Mouse (Mus musculus) testis, adult 2 months (tissue): ENCODE results near the gene Igsf11. TPM values are rescaled to one million over a fixed set of nuclear protein-coding genes. Genes with fewer than 3 reads are reported as not detected.
"Not testable (repeated sequence)": the region's sequence is repeated elsewhere in the genome, so short reads cannot be mapped to it uniquely, and the experiment has no call there.

Experiments
- H3K27ac ChIP-seq: fragments of 200-500 bp; 2 replicates; pipeline ENCODE4 v1.5.1; 2012; ENCODE audit warnings: low read depth, low read length; ENCODE audit not compliant: control insufficient read depth, insufficient read depth
- H3K27me3 ChIP-seq: fragments of 200-500 bp; 2 replicates; pipeline ENCODE4 v1.6.1; 2012; ENCODE audit warnings: mild to moderate bottlenecking, low read length, moderate library complexity; ENCODE audit not compliant: control insufficient read depth, insufficient read depth
- H3K36me3 ChIP-seq: fragments of 200-500 bp; 2 replicates; pipeline ENCODE4 v1.6.1; 2012; ENCODE audit warnings: mild to moderate bottlenecking, low read length; ENCODE audit not compliant: control insufficient read depth, insufficient read depth
- H3K4me1 ChIP-seq: fragments of 200-500 bp; 2 replicates; pipeline ENCODE4 v1.6.1; 2012; ENCODE audit warnings: low read length; ENCODE audit not compliant: control insufficient read depth, insufficient read depth
- H3K4me3 ChIP-seq: fragments of 200-500 bp; 2 replicates; pipeline ENCODE4 v1.5.1; 2012; ENCODE audit warnings: low read depth, mild to moderate bottlenecking, low read length, moderate library complexity, mixed read lengths; ENCODE audit not compliant: control insufficient read depth
- CTCF ChIP-seq: fragments of 200-500 bp; IDR thresholded peaks from 2 replicates; pipeline ENCODE4 v1.5.1; 2012; ENCODE audit warnings: low read depth, mild to moderate bottlenecking, inconsistent platforms, low read length, moderate library complexity; ENCODE audit not compliant: control insufficient read depth, insufficient read depth, insufficient replicate concordance
- POLR2A ChIP-seq: fragments of 200-500 bp; IDR thresholded peaks from 2 replicates; pipeline ENCODE4 v1.6.1; 2012; ENCODE audit warnings: low read depth, mild to moderate bottlenecking, inconsistent platforms, low read length, moderate library complexity; ENCODE audit not compliant: control insufficient read depth
- polyA plus RNA-seq: library from polyadenylated mRNA; depleted of rRNA; stranded (reverse); fragments of >200 nt; gene quantifications from 2 replicates; pipeline ENCODE4 v1.2.3, GENCODE M21; 2012

Igsf11 gene
- polyA plus RNA-seq, 1 experiment = 95.5 TPM

GRCm38 (mm10) chr16:38982051-38982450 lies 89.6 kb downstream of the Igsf11 start:
- peaks cover 2% of the 10 kb centered on the region; the same call in 1 of the 2 replicates for H3K4me1 ChIP-seq
- no peak overlapping the region for H3K4me3 ChIP-seq
- H3K36me3 ChIP-seq = no peaks in the 10 kb centered on the region
- no peaks in the 10 kb centered on the region for H3K27me3 ChIP-seq
- no peak overlapping the region for H3K27ac ChIP-seq
- TF ChIP-seq POLR2A (no peak), CTCF (no peak)

GRCm38 (mm10) chr16:38982508-38983236 lies 90.2 kb downstream of the Igsf11 start:
- TF ChIP-seq POLR2A = no peak

DNA sequence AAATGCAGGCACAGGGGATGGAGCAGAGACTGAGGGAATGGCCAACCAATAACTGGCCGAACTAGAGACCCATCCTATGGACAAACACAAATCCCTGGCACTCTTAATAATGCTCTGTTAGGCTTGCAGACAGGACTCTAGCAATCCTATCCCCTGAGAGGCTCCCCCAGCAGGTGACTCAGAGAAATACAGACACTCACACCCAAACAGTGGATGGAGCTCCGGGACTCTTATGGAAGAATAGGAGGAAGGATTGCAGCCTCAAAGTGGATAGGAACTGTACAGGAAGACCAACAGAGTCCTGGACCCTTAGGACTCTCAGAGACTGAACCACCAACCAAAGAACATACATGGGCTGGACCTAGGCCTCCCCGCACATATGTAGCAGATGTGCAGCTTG lies 91.4 kb downstream of the Igsf11 start:
- not testable (repeated sequence) for H3K27me3 ChIP-seq, H3K4me3 ChIP-seq, H3K27ac ChIP-seq, H3K36me3 ChIP-seq, H3K4me1 ChIP-seq

More at GRCm38 (mm10) chr16:38982508-38983236, 90.2 kb downstream of the Igsf11 start:
- H3K36me3 ChIP-seq = no peaks in the 10 kb centered on the region
- H3K27ac ChIP-seq = no peak overlapping the region
- no peaks in the 10 kb centered on the region for H3K27me3 ChIP-seq
- no peak overlapping the region for H3K4me3 ChIP-seq
- peaks cover 2% of the 10 kb centered on the region; the same call in 1 of the 2 replicates for H3K4me1 ChIP-seq

DNA sequence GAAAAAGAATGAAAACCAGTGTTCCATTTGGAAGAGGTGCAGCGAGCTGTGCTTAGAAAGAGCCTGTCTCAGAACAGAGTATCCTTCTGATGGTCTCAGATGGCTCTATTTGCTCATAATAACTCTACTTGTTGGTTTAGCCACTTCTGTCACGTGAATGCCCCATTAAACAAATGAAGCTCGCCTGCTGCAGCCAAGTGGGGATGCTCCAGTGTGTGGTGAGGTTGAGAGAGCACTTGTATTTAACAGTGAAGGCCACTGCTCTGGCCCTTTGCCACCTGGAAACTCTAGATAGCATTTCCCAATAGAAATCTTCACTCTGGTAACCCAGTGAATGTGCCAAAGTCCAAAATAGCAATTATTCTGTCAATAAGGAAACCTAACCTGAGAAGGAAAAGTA lies 92.9 kb downstream of the Igsf11 start:
- TF ChIP-seq POLR2A = no peak
- no peak for TF ChIP-seq CTCF
- H3K27ac ChIP-seq = no peak overlapping the region
- no peaks in the 10 kb centered on the region for H3K36me3 ChIP-seq
- H3K27me3 ChIP-seq = no peaks in the 10 kb centered on the region
- H3K4me3 ChIP-seq = no peak overlapping the region
- peaks cover 2% of the 10 kb centered on the region; the same call in 1 of the 2 replicates for H3K4me1 ChIP-seq

- Histone ChIP-seq H3K4me1 (no peaks in the 10 kb centered on the region), H3K27me3 (no peaks in the 10 kb centered on the region), H3K27ac (no peak overlapping the region), H3K4me3 (no peak overlapping the region), H3K36me3 (no peaks in the 10 kb centered on the region)
- no peak for TF ChIP-seq POLR2A
- TF ChIP-seq CTCF = no peak
Observed at GRCm38 (mm10) chr16:38986410-38986809, 93.9 kb downstream of the Igsf11 start.

DNA sequence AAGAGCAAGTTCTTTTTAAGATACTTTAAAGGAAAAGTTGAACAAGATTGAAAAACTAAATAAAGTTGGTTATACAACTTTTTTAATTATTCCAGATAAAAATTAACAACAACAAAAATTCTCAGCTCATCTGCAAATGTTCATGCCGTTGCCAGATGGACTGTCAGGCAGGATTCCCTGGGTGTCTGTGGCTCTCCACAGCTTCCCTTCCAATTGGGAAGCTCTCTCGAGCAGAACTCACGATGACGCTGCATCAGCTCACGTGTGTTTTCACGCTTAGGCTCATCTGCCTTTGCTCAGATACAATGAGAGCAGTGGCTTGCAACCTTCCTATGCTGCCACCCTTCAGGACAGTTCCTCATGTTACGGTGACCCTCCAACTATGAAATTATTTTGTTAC lies 101.2 kb downstream of the Igsf11 start:
- no peaks in the 10 kb centered on the region for H3K27me3 ChIP-seq
- no peaks in the 10 kb centered on the region for H3K36me3 ChIP-seq
- H3K4me3 ChIP-seq = no peak overlapping the region
- TF ChIP-seq CTCF = no peak
- no peak overlapping the region for H3K27ac ChIP-seq
- no peaks in the 10 kb centered on the region for H3K4me1 ChIP-seq

GRCm38 (mm10) chr16:38998496-38999258 lies 106.2 kb downstream of the Igsf11 start:
- peaks cover 3% of the 10 kb centered on the region for H3K4me1 ChIP-seq
- no peaks in the 10 kb centered on the region for H3K36me3 ChIP-seq
- no peak overlapping the region for H3K27ac ChIP-seq
- H3K4me3 ChIP-seq = no peak overlapping the region
- TF ChIP-seq CTCF (no peak), POLR2A (no peak)
- H3K27me3 ChIP-seq = no peaks in the 10 kb centered on the region
